Mouse (Mus musculus) adrenal gland (tissue): ENCODE measurements around the gene Calcr.
"Not testable (repeated sequence)": the region's sequence is repeated elsewhere in the genome, so short reads cannot be mapped to it uniquely, and the experiment has no call there.

ENCODE experiments used
- intact Hi-C: fragments of 180-260 bp; cut with DNase I; formaldehyde crosslinking; loops from one replicate; pipeline ENCODE4 v1.15.1; 2025
- long read RNA-seq, 2 experiments: library from polyadenylated mRNA; unstranded; transcript quantifications; one replicate each; pipeline ENCODE4 v2.0.0; 2020; ENCODE audit warnings: borderline replicate concordance in 1 of 2; ENCODE audit not compliant: insufficient replicate concordance in 1 of 2
- microRNA-seq, 2 experiments: library from miRNA; unstranded; fragments of <30 nt; microRNA quantifications; one replicate each; pipeline ENCODE4; 2019

The Calcr gene
- long read RNA-seq, experiment 1, result 0 reads
- long read RNA-seq, experiment 2, result 0 reads

DNA sequence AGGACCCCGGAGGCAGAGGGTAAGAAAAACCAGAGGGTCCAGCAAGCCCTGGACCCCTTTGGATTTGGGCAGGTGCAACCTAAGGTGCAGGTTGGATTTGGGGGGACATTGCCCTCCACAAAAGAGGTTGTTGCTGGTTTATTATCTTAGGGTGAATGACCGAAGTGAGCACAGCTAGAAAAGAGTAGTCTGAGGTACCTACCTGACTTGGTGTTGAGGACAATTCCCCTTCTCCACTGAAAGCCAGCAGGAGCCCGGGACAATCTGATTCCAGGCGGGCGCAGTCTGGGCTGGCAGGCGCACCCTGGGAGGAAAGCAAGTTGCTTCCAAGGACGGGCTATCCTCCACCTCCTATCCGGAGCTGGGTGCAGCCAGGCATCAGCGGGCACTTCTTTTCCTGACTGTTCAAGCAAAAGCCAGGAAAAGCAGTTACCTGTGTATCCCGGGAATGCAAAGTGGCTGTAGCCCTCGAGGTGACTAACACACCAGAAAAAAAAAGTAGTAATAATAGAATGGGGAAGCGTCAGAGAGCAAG lies at the start of gene Calcr:
Gene Calcr (minus strand): TSS at position 485 of the 535 bp plus-strand sequence.
- intact Hi-C loops, result no loop called here

DNA sequence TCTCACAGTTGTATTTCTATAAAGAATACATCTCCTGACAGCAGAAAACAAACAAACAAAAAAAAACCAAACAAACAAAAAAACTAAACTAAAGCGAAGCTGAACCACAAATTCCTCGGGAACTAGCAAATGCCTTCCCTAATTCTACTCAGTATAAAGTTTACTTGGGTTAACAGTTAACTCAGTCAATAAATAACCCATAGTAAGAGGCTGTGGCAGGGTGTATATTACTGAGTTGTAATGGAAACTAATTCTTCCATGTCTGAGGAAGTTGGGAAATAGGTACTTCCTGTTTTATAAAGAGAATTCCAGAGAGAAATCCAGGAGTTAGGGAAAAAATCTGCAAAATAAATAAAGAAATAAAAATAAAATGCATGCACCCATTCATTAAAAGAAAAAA lies 3.0 kb upstream of the Calcr start:
- intact Hi-C loops, result no loop called here

DNA sequence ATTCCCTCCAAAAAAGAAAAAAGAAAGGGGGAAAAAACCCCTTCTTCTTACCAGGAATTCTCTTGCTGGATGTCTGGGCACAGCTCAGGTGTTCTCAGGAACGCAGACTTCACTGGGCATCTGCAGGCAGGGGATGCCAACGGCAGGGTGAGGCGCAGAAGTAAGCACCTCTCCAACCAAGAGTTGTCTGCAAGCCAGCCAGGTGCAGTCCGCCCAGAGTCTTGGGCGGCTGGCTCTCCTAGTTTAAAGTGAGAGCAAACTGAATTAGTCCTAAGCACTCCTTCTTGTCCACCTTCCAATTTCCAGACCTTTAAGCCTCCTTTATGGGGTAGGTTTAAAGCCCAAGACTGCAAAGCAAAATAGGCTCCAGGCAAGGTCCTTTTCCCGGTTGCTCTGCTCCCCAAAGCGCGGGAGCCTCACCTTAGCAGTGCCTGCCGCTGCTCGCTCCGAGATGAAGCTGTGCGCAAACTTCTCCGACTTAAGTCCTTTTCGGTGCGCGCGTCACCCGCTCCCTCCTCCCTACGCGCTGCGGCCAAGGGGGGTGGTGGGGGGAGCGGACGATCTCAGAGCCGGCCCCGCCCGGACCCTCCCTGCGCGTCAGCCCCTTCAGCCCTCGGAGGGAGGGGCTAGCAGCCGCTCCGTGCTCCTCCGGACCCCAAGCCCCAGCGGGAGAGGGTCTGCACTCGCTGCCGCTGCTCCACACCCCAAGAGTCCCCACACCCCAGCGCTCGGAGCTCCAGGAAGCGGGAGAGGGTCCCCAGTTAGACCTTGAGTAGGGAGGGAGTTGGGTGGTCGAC lies 1.1 kb downstream of the Calcr start:
- intact Hi-C loops, result no loop called here

DNA sequence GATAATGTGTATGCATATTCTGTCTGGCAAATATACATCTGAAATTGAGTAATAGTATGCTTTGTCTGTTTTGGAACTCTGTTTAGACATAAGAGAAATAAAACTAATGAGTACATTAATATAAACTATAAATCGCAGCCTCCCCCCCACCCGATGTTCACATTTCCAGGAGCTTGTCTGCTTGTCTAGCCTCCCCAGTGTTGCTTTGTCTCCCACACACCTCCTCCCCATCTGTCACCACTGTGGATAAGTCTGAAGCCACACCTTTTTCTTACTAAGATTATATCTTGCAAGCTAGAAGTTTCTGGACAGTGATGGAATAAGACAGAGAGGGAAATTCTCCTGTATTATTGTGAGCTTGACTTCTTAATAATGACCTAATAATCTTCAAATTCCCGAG lies 12.9 kb downstream of the Calcr start:
- intact Hi-C loops, result no loop called here

DNA sequence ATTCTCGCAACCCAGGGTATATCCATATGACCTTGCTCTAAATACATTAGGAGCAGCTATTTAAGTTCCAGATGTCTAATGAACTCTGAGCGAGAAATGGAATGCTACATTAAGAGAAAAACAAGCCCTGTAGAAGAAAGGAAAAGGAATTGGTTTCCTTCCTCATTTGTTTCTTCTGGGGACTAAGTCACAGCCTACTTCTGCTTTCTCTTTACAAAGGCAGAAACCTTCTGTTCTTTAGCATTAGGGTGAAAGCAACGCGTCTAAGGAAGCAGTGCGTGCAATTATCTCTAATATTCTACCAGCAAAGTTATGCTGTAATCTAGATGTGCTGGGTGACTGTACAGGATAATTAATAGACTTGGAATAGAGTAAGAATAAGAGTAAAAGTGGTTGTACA lies 14.9 kb downstream of the Calcr start:
- intact Hi-C loops, result no loop called here

DNA sequence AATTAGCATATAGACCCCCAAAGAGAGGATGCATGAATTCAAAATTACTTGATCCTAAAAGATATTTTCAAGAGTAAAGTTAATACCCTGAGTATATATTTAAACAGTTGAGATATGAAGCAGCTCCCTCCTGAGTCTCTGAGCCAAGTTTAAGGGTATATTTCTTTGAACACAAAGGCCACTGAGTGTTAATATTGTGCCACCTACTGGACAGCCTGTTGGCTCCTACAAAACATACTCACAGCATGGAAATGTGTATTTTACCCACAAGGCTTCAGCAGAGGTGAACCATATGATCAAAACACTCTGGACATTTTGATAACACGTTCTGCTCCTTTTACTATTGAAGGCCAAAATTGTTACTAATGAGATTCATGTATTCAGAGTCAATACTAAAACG lies 19.0 kb downstream of the Calcr start:
- intact Hi-C loops, result no loop called here

DNA sequence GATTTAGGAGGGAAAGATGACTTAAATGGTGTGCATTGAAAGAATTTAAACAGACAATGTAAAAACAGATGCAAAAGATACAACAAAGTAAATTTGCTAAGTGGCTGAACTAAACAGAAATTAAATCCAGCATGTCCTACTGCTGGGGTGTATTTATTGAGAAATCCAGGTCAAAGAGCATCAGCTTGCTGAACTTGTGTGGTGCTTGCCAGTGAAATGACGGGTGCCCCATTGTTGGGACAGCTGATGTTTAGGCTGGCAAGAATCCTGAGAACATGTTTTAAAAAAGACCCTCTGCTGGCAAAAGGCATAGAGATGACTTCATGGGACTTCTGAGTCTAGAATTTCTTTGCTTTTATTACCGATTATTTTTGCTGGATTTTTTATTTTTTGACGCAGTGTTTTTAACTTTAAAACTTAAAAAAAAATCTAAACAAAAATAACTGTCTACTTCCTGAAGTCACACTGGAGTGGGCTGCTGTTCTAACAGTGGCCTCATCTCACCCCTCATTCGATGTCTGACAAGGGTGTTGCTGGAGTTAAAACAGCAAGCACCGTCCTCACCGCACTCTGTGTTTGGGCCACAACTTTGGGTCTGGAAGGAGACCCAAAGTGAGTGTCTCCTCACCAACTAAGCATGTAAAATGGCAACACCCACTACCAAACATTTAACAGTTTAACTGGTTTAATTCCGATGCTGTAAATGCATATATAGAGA lies 22.4 kb downstream of the Calcr start:
- intact Hi-C loops, result no loop called here

DNA sequence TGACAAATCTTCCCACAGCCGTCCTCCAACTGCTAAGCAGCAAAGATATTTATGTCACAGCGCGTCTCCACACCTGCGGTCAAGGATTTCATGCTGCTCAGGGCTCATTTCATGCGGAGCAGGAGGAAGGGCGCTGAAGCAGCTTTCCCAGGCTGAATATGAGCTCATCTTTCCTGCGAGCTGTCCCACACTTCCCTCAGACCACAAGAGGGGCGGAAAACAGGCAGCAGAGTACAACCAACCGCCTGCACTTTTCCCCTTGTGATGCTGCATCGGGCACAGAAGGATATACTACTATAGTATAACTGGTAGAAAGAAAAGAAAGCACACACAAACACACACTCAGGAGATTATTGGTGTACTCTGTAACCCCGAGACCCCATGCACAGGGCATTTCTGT lies 23.2 kb downstream of the Calcr start:
- intact Hi-C loops, result no loop called here

DNA sequence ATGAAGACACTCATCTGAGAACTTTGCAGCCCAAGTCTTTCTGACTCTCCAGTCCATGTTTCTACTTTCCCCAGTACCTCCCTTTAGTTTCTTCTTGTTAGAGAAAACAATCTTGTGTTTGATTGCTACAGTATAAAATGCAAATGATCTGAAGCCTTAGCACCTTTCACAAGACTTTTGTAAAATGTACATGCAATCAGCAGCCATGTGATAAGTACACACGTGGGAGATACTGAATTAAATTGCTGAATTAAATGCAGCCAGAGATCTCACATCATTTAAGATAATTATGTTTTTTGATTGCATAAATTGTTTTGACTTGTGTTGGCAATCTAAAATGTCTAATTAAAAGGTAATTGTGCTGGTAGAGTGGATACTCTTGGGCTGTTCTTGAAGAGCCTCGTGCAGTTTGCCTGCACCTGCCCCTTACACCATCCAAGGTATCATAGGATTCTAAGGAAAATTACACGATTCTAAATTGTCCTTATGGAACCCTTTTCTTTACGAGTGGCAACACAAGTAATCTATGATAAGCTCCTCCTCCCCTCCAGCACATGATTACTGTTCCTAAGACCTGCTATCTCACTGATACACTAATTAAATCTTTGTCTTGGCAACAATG lies 34.2 kb downstream of the Calcr start:
- intact Hi-C loops, result no loop called here

DNA sequence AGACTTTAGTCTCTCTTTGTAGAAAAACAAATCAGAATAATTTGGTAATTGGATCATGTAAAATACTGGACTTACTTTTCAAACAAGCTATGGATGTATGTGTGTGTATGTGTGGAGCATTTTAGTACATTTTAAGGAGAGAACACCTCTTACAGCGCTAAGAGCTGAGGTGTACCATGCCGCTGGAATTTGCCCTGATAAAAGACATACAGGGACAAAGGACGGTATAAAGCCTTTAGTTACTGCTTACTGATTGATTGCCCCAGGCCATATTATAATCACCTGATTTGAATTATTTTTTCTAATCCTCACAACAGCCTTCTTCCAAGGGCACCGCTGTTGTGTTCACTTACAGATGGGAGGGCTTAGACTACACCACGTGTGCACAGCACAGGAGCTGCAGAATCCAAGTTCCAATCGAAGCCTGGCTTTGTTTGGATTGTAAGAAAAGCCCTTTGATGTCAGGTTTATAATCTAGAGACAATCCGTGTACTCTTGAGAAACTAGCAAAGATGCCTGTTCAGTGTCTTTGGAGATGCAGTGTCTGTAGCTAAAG lies 76.3 kb downstream of the Calcr start:
- intact Hi-C loops, result no loop called here

DNA sequence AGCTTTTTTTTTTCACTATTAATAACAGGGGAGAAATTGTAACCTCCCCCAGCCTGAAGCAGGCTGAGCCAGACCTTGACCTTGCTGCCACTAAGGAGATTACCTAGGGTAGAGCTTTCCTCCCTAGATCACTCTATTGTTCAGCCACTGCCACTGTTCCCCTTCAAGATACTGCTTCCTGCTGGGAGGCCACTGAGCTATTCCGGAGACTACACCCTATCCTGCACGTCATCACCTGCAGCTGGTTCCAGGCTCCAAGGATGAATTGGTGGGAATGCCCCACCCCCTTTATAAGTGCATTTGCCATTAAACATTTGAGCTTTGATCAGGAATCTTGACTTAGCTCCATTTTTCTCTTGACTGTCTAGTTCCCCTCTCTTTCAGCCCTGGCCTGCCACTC lies 86.2 kb downstream of the Calcr start:
- intact Hi-C loops, result not testable (repeated sequence)

DNA sequence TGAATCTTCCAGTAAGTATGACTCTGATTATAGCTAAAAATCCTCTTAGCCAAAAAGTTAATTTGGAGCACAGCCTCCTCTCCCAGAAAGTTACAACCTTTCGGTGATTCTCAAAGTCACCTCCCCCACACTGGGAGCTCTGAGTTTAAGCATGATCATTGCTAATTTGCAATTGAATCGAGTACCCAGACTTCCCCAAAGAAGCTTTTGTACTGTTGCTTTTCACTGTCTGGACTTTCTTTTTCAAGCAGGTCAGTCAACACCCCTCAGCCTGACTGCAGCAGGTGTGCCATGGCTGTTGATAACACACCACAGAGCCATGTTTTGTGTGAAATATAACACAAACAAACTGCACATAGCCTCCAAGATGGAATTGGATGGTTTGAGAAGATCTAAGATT lies 86.7 kb downstream of the Calcr start:
- intact Hi-C loops, result no loop called here

DNA sequence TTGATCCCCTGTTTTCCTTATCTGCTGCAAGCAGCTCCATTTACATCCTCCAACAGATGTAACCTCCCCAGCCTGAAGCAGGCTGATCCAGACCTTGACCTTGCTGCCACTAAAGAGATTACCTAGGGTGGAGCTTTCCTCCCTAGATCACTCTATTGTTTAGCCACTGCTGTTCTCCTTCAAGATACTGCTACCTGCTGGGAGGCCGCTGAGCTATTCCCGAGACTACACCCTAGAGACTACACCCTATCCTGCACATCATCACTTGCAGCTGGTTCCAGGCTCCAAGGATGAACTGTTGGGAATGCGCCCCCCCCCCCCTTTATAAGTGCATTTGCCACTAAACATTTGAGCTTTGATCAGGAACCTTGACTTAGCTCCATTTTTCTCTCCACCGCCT lies 92.6 kb downstream of the Calcr start:
- intact Hi-C loops, result not testable (repeated sequence)

DNA sequence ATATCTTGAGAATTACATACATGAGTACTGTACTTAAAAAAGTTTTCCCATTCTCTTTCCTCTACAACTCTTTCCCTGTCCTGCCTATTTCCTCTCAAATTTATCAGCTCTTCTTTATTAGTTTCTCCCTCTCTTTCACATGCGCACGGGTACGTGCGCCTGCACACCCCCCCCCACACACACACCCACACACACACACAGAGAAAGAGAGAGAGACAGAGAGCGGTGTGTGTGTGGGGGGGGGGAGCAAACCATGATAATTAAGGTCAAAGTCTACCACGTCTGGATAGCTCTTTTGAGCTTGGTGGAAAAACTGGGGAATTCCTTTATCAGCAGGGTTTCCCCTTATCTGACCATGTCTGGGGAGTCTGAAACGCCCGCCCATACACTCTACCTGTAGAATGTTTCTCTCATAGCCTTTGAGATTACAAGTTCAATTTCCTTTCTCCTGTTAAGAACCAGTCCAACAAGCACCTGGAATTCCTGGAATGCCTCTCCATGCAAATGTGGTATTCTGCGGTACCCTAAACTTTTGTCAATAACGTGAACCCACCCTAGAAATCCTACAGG lies 100.3 kb downstream of the Calcr start:
- intact Hi-C loops, result no loop called here

DNA sequence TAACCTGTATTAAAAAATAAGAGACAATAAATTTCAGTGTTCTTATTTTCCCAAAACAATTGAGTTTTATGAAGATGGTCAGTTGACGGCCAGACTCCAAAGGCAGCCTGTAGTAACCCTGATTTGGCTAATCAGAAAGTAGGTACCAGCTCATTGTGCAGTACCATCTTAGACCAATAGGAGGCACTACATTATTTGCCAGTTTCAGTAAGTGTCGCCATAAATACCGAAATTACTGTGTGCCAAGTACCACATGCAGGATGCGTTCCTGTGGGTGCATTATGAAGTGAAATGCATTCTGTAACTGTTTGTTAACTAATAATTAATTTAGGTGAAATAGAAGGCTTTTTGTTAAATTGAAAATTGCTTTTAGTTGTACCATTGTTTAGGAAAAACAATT lies 106.1 kb downstream of the Calcr start:
- intact Hi-C loops, result no loop called here

Small RNAs within 50 kb of the gene (microRNA-seq; reads per million reads assigned to microRNA genes)
- gene Mir489 (0 reads per million in 2 experiments), gene Mir653 (0 reads per million in 2 experiments)
